Mouse (Mus musculus): Measurements from ENCODE around the gene Ifrd2.

- no peak for TF ChIP-seq MAX (IDR thresholded peaks at IDR 0.05; ENCODE audit: low read depth)
- no peak for TF ChIP-seq E2F4 (IDR thresholded peaks at IDR 0.05; ENCODE audit: insufficient read depth)
- no peak for TF ChIP-seq TCF12 (IDR thresholded peaks at IDR 0.05; ENCODE audit: insufficient read depth, poor library complexity, severe bottlenecking)
- TF ChIP-seq POLR2A (IDR thresholded peaks at IDR 0.05; ENCODE audit: insufficient read length, low read depth): no peak
- TF ChIP-seq REST (IDR thresholded peaks at IDR 0.05; ENCODE audit: insufficient read depth, insufficient read length): no peak
- TF ChIP-seq CEBPB (IDR thresholded peaks at IDR 0.05; ENCODE audit: insufficient read depth, poor library complexity, severe bottlenecking): no peak
- peak; percentile 28 for TF ChIP-seq USF1 (IDR thresholded peaks at IDR 0.05; ENCODE audit: low read depth)
- TF ChIP-seq MYOG (IDR thresholded peaks at IDR 0.05; ENCODE audit: control insufficient read depth in 1 of 3, insufficient read depth in 1 of 3, insufficient read length in 2 of 3, low read depth in 2 of 3): no peak
- no peak for TF ChIP-seq MYOD1 (IDR thresholded peaks at IDR 0.05; ENCODE audit: control insufficient read depth in 1 of 3, insufficient read length in 2 of 3, low read depth in 2 of 3)
Observed at GRCm38 (mm10) chr9:107569270-107569669, 18.2 kb upstream of the Ifrd2 start.

Measured in myocyte (in vitro differentiated cells).